Mouse (Mus musculus) c-Kit-positive CD71-positive TER-119-negative erythroid progenitor cells, embryonic 14.5 days (primary cell): Measurements from ENCODE around the gene Slc5a11.

ENCODE experiments used
- DNase-seq: peaks from one replicate; pipeline ENCODE4 v3.0.0-alpha.2; 2013; ENCODE audit warnings: low read depth

The Slc5a11 gene

DNA sequence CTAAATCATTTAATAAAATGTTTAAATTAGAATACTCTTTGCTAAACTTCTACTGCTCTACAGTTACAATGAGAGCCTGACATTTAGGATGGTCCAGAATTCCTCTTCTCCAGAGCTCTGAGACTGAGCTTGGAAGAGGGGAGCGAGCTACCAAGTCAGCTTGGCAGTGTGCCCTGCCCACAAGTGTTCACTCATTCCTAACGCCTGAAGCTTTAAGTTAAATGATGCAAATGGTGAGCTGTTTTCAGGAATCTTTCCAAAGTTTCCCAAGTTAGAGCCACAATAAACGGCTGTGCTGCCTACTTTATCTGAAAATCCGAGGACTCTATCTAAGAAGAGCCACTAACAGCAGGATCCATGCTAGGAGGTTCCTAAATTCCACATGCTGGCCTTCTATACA lies 69.2 kb downstream of the Slc5a11 start:
- no peak for DNase-seq

DNA sequence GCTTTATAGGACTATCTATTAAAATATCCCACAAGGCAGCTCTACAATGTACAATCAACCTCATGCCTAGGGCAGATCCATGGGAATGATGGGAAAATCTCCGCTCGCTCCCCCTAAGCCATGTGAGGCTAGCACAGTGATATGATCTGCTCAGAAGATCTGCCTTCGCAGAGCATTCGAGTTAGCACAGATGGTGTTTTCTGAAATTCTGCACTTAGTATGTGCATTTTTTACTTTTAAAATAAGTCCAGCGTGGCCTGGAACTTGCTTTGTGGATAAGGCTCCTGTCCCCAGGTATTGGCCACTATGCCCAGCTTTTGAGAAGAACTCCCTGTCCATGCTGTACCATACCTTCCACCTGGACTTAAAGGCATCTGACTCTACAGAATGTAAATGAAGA lies 71.3 kb downstream of the Slc5a11 start:
- no peak for DNase-seq

DNA sequence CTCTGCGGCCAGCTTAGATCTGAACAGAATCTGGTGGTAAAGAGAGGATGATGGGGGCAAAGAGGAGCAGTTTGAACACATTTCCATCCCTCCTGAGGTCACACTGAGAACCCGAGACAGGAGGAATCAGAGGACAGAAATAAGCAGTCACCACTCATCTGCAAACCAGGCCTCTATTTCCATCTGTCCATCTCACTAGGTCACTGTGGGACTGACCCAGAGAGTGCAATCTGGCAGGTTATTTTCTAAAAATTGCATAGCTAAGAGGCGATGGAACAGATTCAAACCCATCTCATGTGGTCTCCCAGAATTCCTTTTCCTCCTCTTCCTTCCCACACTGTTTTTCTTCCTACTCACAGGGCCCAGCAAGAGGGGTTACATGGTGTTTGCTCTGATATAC lies 73.3 kb downstream of the Slc5a11 start:
- DNase-seq: no peak

DNA sequence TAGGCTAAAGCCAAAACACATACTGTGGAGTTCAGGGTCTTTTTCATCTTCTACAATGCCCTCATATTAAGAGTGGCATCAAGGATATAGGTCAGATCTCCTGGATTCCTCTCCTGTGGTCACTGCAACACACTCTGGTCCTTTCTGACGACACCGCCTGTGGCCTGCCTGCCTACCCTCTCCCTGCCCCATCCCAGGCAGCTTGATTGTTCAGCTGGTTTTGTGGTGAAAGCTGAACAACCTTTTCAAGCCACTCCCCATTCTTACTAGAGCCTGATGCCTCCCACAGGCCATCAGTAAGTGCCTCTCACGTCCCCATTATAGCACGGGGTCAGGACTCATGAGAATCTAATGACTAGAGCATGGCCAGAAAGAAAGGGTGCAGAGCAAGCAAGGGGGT lies 74.6 kb downstream of the Slc5a11 start:
- no peak for DNase-seq

DNA sequence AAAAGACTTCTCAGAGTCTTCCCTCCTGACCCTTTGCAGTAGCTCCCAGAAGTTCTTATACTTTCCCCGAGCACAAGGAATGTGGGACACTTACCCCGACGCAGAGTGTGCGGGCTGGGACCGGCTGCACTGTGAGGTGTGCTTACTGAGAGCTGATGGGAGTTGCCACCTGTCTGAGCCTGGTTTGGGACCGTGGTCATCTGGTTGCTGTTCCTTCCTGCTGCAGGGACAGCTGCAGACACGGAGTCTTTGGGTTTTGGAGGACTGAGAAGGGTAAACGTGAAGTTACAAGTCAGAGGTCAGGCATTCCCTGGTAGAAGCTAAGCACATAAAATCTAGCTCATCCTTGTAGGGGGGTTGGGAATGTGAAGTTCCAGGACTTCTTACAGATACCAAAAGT lies 77.4 kb downstream of the Slc5a11 start:
- DNase-seq: no peak

DNA sequence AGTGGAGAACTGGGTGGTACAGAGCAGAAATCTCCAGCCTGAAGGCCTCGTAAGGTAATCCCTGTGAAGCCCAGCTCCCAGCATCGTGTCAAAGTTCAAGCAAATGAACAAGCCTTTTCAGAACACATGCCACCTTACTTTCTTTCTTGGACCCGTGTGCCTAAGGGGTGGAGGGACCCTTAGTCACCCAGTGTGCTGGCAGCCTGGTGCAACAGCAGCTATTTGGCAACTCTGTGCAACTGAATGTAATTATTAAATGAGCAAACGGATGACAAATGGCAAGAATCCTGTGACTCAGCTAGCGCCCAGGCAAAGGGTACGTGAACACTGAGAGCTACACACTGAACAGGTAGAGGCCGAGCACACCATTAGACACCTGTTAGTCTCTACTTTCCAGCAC lies 79.3 kb downstream of the Slc5a11 start:
- no peak for DNase-seq

DNA sequence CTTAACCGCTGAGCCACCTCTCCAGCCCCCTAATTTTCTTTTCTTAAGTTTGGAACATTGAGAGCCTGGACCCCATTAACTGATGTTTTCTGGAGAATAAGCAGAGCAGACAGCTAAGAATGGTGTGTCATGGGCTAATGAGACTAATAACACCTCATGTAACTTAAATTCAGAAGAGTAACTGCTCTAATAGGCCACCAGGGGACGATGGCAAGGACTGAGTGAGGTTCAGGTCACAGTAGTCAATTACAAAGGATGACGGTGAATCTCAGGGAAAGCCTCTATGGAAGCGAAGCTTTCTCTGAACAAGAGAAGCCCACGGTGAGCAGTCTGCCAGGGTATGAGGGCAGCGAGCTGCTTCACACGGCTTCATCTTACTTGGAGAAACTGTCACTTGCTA lies 80.8 kb downstream of the Slc5a11 start:
- no peak for DNase-seq

DNA sequence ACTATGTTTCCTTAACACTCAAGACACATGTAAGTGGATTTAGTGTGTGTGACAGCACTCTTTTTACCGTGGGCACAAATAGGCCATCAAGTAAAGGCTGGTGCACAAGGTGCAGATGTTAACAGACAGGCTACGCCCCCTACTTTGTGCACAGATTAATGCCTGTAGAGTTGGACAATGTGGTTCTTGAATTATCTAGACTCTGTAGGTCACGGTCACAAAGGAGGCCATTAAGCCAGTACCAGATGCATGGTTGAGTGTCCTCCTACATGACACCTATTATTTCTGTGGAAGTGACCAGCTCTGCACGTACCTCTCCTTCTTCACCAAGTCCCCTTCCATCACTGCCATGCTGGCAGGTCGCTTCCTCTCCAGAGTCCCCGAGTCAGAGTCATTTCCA lies 81.5 kb downstream of the Slc5a11 start:
- DNase-seq: no peak

DNA sequence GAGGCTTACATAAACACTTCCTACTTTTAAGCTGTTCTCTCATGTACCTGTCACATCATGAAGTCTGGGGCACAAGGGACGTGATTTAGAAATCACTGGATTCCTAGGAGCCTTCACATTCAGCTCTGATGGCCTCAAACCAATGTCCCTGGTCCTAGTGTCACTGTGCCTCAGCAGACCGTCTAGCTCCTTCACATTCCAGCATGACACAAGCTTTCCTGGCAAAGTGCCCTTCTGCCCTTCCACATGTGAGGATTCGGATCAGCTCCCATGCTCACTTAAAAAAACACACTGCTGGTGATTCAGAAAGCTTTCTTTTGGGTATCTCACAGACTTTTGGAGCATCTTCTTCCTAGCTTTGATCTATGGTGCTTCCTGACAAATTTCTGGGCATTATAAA lies 83.6 kb downstream of the Slc5a11 start:
- no peak for DNase-seq

DNA sequence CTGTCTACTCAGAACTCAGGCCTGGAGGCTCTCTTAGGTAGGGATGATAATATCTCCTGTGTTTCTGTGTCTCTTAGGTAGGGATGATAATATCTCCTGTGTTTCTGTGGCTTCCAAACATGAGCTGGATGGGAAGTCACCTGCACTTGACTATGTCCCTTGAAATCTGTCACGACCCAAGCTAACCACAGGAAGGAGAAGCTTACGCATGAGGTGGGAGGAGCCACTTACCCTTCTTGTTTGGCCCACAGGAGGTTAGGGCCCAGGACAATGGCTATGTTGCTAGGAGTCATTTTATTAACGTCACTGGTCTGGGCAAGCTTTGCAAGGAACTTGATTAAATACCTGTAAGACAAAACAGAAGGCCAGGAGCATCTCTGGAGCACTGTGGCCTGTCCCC lies 85.7 kb downstream of the Slc5a11 start:
- no peak for DNase-seq

DNA sequence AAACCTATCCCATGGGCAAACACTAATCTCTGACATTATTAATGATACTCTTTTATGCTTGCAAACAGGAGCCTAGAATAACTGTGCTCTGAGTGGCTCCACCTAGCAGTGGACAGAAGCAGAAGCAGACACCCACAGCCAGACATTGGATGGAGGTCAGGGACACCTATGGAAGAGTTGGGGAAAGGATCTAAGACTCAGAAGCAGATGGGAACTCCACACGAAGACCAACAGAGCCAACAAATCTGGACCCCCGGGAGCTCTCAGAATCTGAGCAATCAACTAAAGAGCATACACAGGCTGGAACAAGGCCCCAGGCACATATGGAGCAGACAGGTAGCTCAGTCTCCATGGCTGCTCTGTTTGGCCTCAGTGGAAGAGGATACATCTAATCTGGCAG lies 90.8 kb downstream of the Slc5a11 start:
- no peak for DNase-seq

DNA sequence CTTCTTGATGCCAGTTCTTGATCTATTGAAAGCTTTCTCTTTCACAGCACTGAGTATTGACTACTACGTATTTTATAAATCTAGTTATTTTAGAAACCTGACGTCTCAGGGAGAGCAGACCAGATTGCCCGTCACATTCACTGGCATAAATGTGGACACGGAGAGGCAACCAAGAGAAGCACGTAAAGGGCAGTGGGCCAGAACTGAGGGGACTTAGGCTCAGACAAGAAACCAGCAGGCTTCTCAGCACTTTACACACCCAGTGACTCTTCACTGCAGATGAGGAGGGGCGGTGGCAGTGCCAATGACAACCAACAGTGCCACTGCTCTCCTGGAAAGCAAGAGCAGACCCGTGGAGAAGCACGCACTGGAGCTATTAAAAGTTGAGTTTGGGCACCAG lies 92.7 kb downstream of the Slc5a11 start:
- no peak for DNase-seq

DNA sequence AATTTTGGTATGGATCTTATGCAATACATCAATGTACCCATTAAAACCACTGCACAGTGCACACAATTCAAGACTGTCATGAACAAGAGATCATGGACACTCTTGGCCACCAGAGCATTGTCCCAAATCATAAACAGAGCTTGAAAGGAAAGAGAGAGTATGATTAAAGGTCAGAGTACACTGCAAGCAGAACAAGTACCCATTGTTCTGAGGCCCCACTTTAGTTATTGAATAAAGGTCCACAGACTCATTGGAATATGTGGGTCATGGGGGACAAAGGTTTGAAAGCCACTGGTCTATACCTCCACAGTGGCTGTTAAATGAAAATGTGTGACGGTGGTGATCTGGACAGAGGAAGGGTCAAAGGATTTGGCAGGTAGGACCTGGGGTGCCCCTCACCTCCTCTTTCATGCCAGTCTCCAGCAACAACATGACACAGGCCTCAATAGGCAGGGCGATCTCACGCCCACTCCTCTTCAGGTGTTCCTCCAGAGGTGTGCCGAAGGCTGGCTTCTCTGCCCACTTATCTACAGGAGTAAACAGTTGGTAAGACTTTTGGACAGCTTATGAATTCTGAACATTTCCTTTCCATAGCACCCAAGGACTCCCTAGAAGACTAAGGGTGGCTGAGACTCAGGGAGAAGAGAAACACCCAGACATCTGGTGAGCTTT lies 93.4 kb downstream of the Slc5a11 start:
- DNase-seq: no peak

DNA sequence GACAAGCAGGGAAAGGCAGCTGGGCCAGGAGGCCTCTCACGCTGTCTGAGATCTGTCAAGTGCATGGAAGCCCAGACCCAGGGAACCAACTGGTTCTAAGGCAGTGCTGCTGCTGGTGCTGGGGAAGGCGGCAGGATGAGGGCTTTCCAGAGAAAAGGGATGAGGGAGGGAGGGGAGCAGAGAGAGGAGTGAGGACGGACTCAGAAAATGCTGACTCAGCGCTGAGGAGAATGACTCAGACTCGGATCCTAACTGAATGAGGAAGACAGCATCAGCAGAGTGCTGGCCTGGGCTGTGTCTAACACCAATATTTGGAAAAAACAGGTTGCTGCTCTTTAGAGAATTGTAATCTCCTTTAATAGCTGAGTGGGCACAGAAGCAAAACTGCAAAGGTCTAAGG lies 97.3 kb downstream of the Slc5a11 start:
- DNase-seq: no peak

DNA sequence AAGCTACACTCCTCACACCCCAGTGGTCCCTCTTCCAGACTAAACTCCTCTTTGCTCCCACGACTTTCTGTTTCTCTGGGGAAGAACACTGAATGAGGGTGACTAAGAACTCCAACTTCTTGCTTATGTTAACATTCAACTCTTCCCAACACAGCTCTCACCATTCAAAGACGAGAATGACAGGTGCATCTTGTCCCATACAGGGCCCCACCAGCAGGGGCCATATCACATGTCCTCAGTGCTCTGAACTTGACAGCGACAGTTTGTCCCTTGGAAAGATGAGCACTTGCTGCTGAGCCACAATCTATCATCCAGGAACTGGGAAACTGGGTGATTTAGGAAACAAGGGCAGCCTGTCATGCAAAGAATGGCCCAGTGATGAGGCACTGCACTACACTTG lies 98.2 kb downstream of the Slc5a11 start:
- no peak for DNase-seq

DNA sequence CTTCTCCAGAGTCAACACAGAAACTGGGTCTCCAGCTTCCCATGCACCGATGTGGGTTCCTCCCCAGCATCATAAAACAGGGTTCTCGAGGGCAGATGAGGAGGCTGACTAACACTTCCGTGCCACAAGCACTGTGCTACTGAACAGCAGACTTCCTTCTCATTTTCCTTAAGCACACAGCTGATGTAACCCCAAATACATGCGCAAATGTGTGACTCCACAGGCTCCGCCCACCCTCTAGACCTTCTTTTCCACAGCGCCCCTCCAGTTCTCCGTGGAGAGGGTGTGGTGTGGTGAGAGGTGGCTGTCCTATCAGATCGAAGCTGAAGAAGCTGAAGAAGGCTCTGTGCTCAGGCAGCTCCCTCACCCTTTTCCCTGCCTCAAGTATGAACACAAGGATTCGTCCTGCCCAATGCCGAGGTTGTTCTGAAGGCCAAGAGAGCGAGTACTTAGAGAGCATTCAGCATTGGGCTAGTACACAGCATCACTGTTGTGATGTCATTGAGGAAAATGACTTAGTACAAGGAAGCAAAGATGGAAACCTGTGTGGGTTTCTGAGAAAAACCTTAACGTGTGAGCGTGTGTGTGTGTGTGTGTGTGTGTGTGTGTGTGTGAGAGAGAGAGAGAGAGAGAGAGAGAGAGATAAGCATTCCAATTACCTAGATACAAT lies 108.0 kb downstream of the Slc5a11 start:
- peak; percentile 19 for DNase-seq
